Mouse (Mus musculus) kidney, postnatal 4 days (tissue): ENCODE data around the gene Morn3.

Experiments used
- DNase-seq, 2 experiments: peaks; one replicate each; pipeline ENCODE4 v3.0.0; 2021; ENCODE audit warnings: mixed read lengths in 2 of 2

Morn3 gene

DNA sequence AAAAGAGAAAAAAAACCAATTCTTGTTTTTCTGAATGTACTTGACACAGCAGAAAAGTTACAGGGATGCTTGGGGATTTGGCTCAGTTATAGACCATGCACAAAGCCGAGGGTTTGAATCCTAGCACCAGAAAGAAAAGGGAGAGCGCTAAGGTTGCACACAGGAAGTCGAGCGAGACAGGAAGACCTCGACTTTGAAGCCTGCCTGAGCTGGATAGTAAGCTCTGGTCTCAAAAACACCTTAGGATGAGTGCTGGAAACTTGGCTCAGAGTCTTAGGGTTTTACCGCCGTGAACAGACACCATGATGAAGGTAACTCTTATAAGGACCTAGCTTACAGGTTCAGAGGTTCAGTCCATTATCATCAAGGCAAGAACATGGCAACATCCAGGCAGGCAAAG, 25.4 kb downstream of the Morn3 start:
- no peak for DNase-seq

- DNase-seq, result no peak
Measured at GRCm38 (mm10) chr5:123020426-123020825, 26.4 kb downstream of the Morn3 start.

- DNase-seq, result no peak
Measured at GRCm38 (mm10) chr5:123019336-123020016, 27.3 kb downstream of the Morn3 start.

- DNase-seq, result peak in 1 of 2 experiments; percentile 32
Measured at GRCm38 (mm10) chr5:123017504-123017903, 29.3 kb downstream of the Morn3 start.

- DNase-seq, result peak in 1 of 2 experiments; percentile 48
Measured at GRCm38 (mm10) chr5:123015915-123016314, 30.9 kb downstream of the Morn3 start.

DNA sequence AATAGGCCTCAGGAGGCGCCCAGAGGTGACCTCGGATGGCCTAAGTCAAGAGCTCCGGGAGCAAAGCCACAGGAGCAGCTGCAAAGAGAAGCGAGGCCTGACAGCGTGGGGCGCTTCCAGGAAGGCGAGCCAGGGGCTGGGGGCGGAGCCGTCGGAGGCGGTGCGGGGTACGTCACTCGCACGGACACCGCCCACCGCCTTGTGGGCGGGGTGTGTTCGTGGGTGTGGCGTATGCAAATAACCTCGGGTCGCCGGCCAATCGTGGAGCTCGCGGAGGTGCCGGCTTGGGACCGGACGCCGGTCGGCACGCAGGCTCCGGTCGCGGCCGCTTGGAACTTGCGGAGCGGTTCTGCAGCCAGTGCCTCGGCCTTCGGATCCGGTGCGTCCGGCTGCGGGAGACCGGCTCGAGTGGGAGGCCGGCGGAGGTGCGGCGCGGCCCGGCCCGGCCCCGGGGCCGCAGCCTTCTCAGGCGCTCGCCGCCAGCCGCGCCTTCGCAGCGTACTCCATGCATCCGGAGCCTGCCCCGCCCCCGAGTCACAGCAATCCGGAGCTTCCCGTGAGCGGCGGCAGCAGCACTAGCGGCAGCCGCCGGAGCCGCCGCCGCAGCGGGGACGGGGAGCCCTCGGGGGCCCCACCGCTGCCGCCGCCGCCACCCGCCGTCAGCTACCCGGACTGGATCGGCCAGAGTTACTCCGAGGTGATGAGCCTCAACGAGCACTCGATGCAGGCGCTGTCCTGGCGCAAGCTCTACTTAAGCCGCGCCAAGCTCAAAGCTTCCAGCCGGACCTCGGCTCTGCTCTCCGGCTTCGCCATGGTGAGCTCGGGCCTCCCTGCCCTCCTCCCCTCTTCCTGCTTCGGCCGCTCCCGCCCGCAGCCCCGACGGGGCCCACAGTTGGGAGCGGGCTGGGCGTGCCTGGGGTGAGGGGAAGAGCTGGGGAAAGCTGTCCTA, 31.8 kb downstream of the Morn3 start, which contains the start of gene Orai1:
Gene Orai1 (plus strand): TSS at position 322 of the 949 bp plus-strand sequence.
- DNase-seq, result peak; percentile 98 to 99

DNA sequence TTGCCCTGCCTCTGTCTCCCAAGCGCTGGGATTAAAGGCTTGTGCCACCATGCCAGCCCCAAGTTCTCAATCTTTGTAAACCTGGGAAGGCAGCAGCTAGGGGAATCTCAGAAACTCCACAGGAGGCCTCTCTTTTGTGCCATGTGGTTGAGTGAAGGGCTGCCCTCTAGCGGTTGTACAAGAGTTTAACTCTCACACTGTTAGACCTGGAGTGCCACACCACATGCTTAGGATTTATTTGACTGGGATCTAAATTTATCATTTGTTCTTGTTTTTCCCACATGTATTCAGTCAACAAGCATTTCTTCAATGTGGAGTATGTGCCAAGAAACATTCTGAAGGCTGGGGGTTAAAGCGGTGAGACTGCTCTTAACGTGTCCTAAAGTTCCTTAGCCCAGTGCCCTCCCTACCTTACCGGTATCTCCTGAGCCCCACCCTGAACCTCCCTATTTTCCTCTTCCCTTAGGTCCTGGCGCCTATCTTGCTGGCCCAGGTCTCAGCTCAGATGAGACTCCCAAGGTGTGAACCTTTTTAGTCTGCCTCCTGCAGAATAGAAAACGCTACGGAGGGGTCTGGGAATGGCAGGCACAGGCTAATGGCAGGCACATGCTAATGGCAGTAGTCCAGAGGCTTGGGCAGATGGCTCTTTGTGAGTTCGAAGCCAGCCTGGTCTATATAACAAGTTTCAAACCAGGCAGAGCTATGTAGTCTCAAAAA, 33.1 kb downstream of the Morn3 start:
- DNase-seq, result peak; percentile 68 to 80

GRCm38 (mm10) chr5:123011705-123012104, 35.1 kb downstream of the Morn3 start:
- DNase-seq, result no peak

GRCm38 (mm10) chr5:123010806-123011205, 36.0 kb downstream of the Morn3 start:
- no peak for DNase-seq

GRCm38 (mm10) chr5:123009873-123010272, 36.9 kb downstream of the Morn3 start:
- no peak for DNase-seq

- peak in 1 of 2 experiments; percentile 46 for DNase-seq
Measured at GRCm38 (mm10) chr5:123008877-123009493, 37.8 kb downstream of the Morn3 start.

GRCm38 (mm10) chr5:123005716-123006592, 40.9 kb downstream of the Morn3 start:
- no peak for DNase-seq

- DNase-seq, result no peak
Measured at GRCm38 (mm10) chr5:123000901-123001300, 45.9 kb downstream of the Morn3 start.

DNA sequence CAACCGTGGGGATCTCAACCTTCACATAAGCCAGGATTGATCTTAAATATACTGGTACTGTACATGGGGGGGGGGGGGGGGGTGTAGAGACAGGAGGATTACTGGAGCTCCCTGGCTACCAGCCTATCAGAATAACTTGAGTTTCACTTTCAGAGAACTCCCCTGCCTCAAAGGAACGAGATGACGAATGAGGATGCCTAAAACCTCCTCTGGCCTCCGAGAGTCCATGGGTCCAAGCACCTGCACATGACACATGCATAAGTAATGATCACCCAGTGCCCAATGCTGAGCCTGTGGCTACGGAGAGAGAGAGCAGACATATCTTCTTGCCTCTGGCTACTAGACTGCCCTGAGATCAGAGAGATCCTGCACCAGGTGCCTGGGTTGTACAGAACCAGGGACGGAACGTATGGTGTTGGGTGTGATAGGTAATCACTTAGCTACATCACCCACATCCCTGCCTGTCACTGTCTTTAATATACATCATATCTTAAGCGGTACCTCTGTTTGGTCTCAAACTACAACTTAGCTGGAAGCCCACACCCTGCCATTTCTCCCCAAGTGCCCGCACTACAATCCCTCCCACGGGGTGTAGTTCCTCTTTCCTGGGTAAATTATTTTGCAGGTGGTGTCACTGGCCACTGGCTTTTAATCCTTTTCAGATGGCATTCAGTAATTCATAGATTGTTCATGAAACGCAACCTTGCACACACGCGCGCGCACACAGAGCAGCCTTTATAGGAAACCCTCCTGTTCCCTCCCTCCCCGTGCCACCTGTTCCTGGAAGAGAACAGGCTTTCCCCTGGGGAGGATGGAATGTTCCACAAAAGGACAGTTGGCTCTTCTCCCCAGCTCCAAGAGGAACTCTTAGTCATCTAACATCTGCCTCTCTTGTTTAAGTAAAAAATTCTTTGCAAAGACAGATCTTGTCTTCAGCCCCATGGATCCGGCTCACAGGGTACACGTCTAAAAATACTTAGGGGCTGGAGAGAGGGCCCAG, 49.3 kb downstream of the Morn3 start:
- no peak for DNase-seq

DNA sequence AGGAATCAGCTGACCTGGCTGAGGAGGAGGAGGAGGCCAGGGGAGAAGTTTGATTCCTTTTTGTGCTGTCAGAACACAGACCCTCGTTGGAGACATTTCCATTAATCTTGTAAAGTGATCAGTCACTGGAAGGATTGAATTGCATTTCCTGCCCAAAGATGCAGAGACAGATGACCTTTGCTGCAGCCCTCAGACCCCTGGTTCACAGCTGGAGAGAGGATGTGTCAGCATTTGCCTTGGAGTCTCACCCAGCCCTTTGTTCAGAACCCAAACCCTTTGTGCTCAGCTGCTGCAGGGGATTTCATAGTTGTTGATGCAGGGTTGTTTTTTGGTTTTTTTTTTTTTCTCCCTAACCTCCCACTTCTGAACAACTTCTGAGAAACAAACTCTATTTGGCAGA, 51.9 kb downstream of the Morn3 start:
- DNase-seq, result peak in 1 of 2 experiments; percentile 49

DNA sequence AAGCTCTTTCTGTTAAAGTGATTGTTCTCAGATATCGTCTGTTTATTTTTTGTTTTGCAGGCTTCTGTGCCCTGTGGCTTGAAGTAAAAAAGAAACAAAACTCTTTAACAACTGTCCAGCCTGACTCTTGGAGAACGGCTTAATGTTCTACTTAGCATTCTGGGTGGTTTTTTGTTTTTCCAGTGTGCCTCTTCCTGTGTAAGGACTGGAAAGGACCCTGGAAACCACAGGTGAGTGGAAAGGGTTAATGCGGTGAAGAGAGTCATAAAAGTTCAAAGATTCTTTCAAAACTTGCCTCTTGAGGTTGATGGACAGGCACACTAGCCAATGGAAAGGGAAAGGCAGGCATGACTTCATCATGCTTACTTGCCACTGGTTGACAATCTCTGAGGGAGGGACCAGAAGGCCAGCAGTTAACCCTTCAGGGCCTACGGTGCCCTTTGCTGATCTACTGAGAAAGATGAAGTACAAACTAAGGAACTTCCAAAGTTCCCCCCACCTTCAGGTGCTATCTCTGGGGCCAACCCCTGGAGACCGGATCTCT, 52.4 kb downstream of the Morn3 start:
- DNase-seq, result peak; percentile 96

DNA sequence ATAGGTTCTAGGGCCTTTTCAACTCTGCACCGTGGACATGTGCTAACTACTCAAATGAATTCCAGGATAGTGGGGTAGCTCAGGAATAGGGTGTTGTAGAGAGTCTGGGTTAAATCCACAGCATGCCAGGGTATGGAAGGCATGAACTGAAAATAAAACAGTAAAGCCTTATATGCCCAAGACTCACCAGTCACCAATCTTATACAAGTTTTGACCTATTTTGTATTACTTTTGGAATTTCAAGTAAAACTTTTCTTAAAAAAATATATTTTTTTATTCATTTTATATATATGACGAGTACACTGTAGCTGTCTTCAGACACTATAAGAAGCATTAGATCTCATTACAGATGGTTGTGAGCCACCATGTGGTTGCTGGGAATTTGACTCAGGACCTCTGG, 53.0 kb downstream of the Morn3 start:
- DNase-seq, result no peak

- no peak for DNase-seq
Measured at GRCm38 (mm10) chr5:122991350-122992004, 55.3 kb downstream of the Morn3 start.

GRCm38 (mm10) chr5:122990411-122991160, 56.2 kb downstream of the Morn3 start:
- no peak for DNase-seq
